Mouse (Mus musculus): Measurements from ENCODE around the gene Garnl3. TPM values are rescaled to one million over a fixed set of nuclear protein-coding genes. Genes with fewer than 3 reads are reported as not detected.

Garnl3 gene
- total RNA-seq, 2 experiments from 2014 or later = 0.49 to 1.7 TPM

- DNase-seq = no peak
These were observed 42.0 kb downstream of the Garnl3 start for GRCm38 (mm10) chr2:33089356-33090032.

GRCm38 (mm10) chr2:33086671-33087363, 44.6 kb downstream of the Garnl3 start:
- no peak for DNase-seq

- DNase-seq = no peak
These were observed 45.3 kb downstream of the Garnl3 start for GRCm38 (mm10) chr2:33086016-33086596.

- DNase-seq = no peak
These were observed 47.2 kb downstream of the Garnl3 start for GRCm38 (mm10) chr2:33084221-33084620.

- DNase-seq = no peak
These were observed 51.3 kb downstream of the Garnl3 start for GRCm38 (mm10) chr2:33080166-33080565.

GRCm38 (mm10) chr2:33077252-33077651, 54.2 kb downstream of the Garnl3 start:
- DNase-seq = no peak

- DNase-seq = no peak
These were observed 56.5 kb downstream of the Garnl3 start for GRCm38 (mm10) chr2:33074931-33075330.

- no peak for DNase-seq
These were observed 57.3 kb downstream of the Garnl3 start for GRCm38 (mm10) chr2:33074188-33074587.

- peak; percentile 8 for DNase-seq
These were observed 59.1 kb downstream of the Garnl3 start for GRCm38 (mm10) chr2:33072333-33072732.

GRCm38 (mm10) chr2:33065610-33066009, 65.8 kb downstream of the Garnl3 start:
- DNase-seq = no peak

- no peak for DNase-seq
These were observed 68.7 kb downstream of the Garnl3 start for GRCm38 (mm10) chr2:33062744-33063143.

- no peak for DNase-seq
These were observed 72.5 kb downstream of the Garnl3 start for GRCm38 (mm10) chr2:33058926-33059325.

GRCm38 (mm10) chr2:33057514-33057913, 73.9 kb downstream of the Garnl3 start:
- peak; percentile 30 for DNase-seq

- DNase-seq = no peak
These were observed 77.5 kb downstream of the Garnl3 start for GRCm38 (mm10) chr2:33053966-33054365.

GRCm38 (mm10) chr2:33047360-33047759, 84.1 kb downstream of the Garnl3 start:
- no peak for DNase-seq

GRCm38 (mm10) chr2:33046919-33047318, 84.5 kb downstream of the Garnl3 start:
- DNase-seq = no peak

GRCm38 (mm10) chr2:33045899-33046298, 85.6 kb downstream of the Garnl3 start:
- DNase-seq = no peak

- DNase-seq = no peak
These were observed 88.7 kb downstream of the Garnl3 start for GRCm38 (mm10) chr2:33042781-33043180.

- no peak for DNase-seq
These were observed 89.9 kb downstream of the Garnl3 start for GRCm38 (mm10) chr2:33041571-33041970.

GRCm38 (mm10) chr2:33037429-33037828, 94.0 kb downstream of the Garnl3 start:
- no peak for DNase-seq

- no peak for DNase-seq
These were observed 96.2 kb downstream of the Garnl3 start for GRCm38 (mm10) chr2:33035297-33035696.

GRCm38 (mm10) chr2:33033281-33033680, 98.2 kb downstream of the Garnl3 start:
- no peak for DNase-seq

GRCm38 (mm10) chr2:33032391-33033062, 98.9 kb downstream of the Garnl3 start:
- DNase-seq = no peak

Data from gastrocnemius, postnatal 25 days (tissue).